Mouse (Mus musculus): ENCODE results near the gene Tmem74b. TPM values are rescaled to one million over a fixed set of nuclear protein-coding genes. Genes with fewer than 3 reads are reported as not detected.

The Tmem74b gene
- polyA plus RNA-seq, 1 experiment from 2014 or later: 4.3 TPM

GRCm38 (mm10) chr2:151743845-151744244, 42.0 kb downstream of the Tmem74b start, which contains the start of gene Psmf1:
Gene Psmf1, minus strand, starts transcription at chr2:151744186.
- Histone ChIP-seq H3K4me1 (peaks cover 22% of the 10 kb centered on the region), H3K27me3 (peaks cover 24% of the 10 kb centered on the region), H3K27ac (no peak within 1 kb of the TSS), H3K4me2 (no peak within 1 kb of the TSS), H3K4me3 (no peak within 1 kb of the TSS), H3K9me3 (no peaks in the 10 kb centered on the region), H3K36me3 (no peaks in the 10 kb centered on the region), H3K9ac (no peak within 1 kb of the TSS)
- ATAC-seq (ENCODE audit: insufficient number of reproducible peaks, insufficient read depth, low FRiP score, low TSS enrichment, low read depth): no peak

GRCm38 (mm10) chr2:151747847-151748705, 46.3 kb downstream of the Tmem74b start:
- no peak overlapping the region; the same call in 1 of the 2 replicates for H3K4me2 ChIP-seq
- no peak overlapping the region for H3K27ac ChIP-seq
- peaks cover 20% of the 10 kb centered on the region for H3K27me3 ChIP-seq
- H3K9ac ChIP-seq: no peak overlapping the region
- no peaks in the 10 kb centered on the region for H3K4me1 ChIP-seq
- peak; percentile 32; the same call in 1 of the 2 replicates for ATAC-seq (ENCODE audit: insufficient number of reproducible peaks, insufficient read depth, low FRiP score, low TSS enrichment, low read depth)
- 32% methylated on average over 19 of the region's 19 CpGs for WGBS
- H3K9me3 ChIP-seq: no peaks in the 10 kb centered on the region
- H3K4me3 ChIP-seq: no peak overlapping the region
- no peaks in the 10 kb centered on the region for H3K36me3 ChIP-seq

- WGBS: 69% methylated on average over 5 of the region's 5 CpGs
- H3K27me3 ChIP-seq: peaks cover 13% of the 10 kb centered on the region; the same call in 1 of the 2 replicates
- H3K4me2 ChIP-seq: no peak overlapping the region
- H3K4me1 ChIP-seq: no peaks in the 10 kb centered on the region
- ATAC-seq (ENCODE audit: insufficient number of reproducible peaks, insufficient read depth, low FRiP score, low TSS enrichment, low read depth): no peak
- H3K36me3 ChIP-seq: no peaks in the 10 kb centered on the region
- no peak overlapping the region for H3K27ac ChIP-seq
- H3K4me3 ChIP-seq: no peak overlapping the region
- H3K9me3 ChIP-seq: no peaks in the 10 kb centered on the region
- no peak overlapping the region for H3K9ac ChIP-seq
Observed at GRCm38 (mm10) chr2:151751330-151751729, 49.5 kb downstream of the Tmem74b start.

GRCm38 (mm10) chr2:151756277-151757061, 54.7 kb downstream of the Tmem74b start:
- Histone ChIP-seq H3K4me1 (0 out of 2 replicates have a peak, but pooled peaks cover 3% of the 10 kb centered on the region), H3K27ac (no peak overlapping the region), H3K4me3 (no peak overlapping the region), H3K4me2 (no peak overlapping the region), H3K9ac (no peak overlapping the region), H3K27me3 (no peaks in the 10 kb centered on the region), H3K9me3 (no peaks in the 10 kb centered on the region), H3K36me3 (no peaks in the 10 kb centered on the region)
- ATAC-seq (ENCODE audit: insufficient number of reproducible peaks, insufficient read depth, low FRiP score, low TSS enrichment, low read depth): no peak
- 40% methylated on average over 9 of the region's 9 CpGs for WGBS

GRCm38 (mm10) chr2:151757451-151757850, 55.6 kb downstream of the Tmem74b start:
- H3K4me2 ChIP-seq: no peak overlapping the region
- no peak for ATAC-seq (ENCODE audit: insufficient number of reproducible peaks, insufficient read depth, low FRiP score, low TSS enrichment, low read depth)
- 44% methylated on average over 5 of the region's 5 CpGs for WGBS

GRCm38 (mm10) chr2:151758806-151759353, 57.1 kb downstream of the Tmem74b start:
- 41% methylated on average over 1 of the region's 1 CpGs for WGBS
- Histone ChIP-seq H3K4me2 (no peak overlapping the region), H3K9ac (no peak overlapping the region), H3K36me3 (no peaks in the 10 kb centered on the region), H3K27me3 (no peaks in the 10 kb centered on the region), H3K4me3 (no peak overlapping the region), H3K4me1 (0 out of 2 replicates have a peak, but pooled peaks cover 3% of the 10 kb centered on the region), H3K27ac (no peak overlapping the region), H3K9me3 (no peaks in the 10 kb centered on the region)
- ATAC-seq (ENCODE audit: insufficient number of reproducible peaks, insufficient read depth, low FRiP score, low TSS enrichment, low read depth): no peak

More at GRCm38 (mm10) chr2:151757451-151757850, 55.6 kb downstream of the Tmem74b start:
- Histone ChIP-seq H3K4me1 (0 out of 2 replicates have a peak, but pooled peaks cover 3% of the 10 kb centered on the region), H3K27ac (no peak overlapping the region), H3K9ac (no peak overlapping the region), H3K9me3 (no peaks in the 10 kb centered on the region), H3K4me3 (no peak overlapping the region), H3K27me3 (no peaks in the 10 kb centered on the region), H3K36me3 (no peaks in the 10 kb centered on the region)

Other genes with a start within 250 kb of the Tmem74b start
- not detected in 2 replicates for gene 4921509C19Rik, start 225.9 kb upstream of the Tmem74b start, polyA plus RNA-seq (2015; fragmentation: Nextera tagmentation; extraction: Ambion mirVana)
- gene Nsfl1c, start 207.8 kb upstream of the Tmem74b start, polyA plus RNA-seq (2015; fragmentation: Nextera tagmentation; extraction: Ambion mirVana): 264 and 287 TPM in 2 replicates
- 479 and 483 TPM in 2 replicates for gene Fkbp1a, start 159.5 kb upstream of the Tmem74b start, polyA plus RNA-seq (2015; fragmentation: Nextera tagmentation; extraction: Ambion mirVana)
- 1.1 and 1.2 TPM in 2 replicates for gene Sdcbp2, start 129.4 kb upstream of the Tmem74b start, polyA plus RNA-seq (2015; fragmentation: Nextera tagmentation; extraction: Ambion mirVana)
- gene Snph, start 69.4 kb upstream of the Tmem74b start, polyA plus RNA-seq (2015; fragmentation: Nextera tagmentation; extraction: Ambion mirVana): 0.60 and 0.62 TPM in 2 replicates
- not detected in 2 replicates for gene Rad21l, start 33.5 kb upstream of the Tmem74b start, polyA plus RNA-seq (2015; fragmentation: Nextera tagmentation; extraction: Ambion mirVana)
- gene Psmf1, start 42.2 kb downstream of the Tmem74b start, polyA plus RNA-seq (2015; fragmentation: Nextera tagmentation; extraction: Ambion mirVana): 40.9 and 46.3 TPM in 2 replicates
- 1.6 and 2.4 TPM in 2 replicates for gene Rspo4, start 140.9 kb downstream of the Tmem74b start, polyA plus RNA-seq (2015; fragmentation: Nextera tagmentation; extraction: Ambion mirVana)
- gene Angpt4, start 209.2 kb downstream of the Tmem74b start, polyA plus RNA-seq (2015; fragmentation: Nextera tagmentation; extraction: Ambion mirVana): 0.28 TPM in 1 of 2 replicates, not detected in the other

All from embryonic facial prominence, embryonic 13.5 days (tissue).